ENCODE assay signal across 10 mouse cellular contexts in genomic region chr1:135380071-135380991, GRCm38 (mm10). TPM values are rescaled to one million over a fixed set of nuclear protein-coding genes. Genes with fewer than 3 reads are reported as not detected.
A peak's percentile ranks its signal among the peaks of the same experiment; 100 is the strongest.
DNase-seq lines count a peak whose midpoint lies in the region; ATAC-seq lines count a peak whose summit lies in the region.
"Had no signal": no experiment of that assay in that cellular context is flagged by ENCODE, and none has a peak within 500 bp of the region (broad histone marks: within the 10 kb centered on the region; RNA-seq: fewer than 3 reads in every experiment).

No protein-coding gene starts in this region.

- no peak for ATAC-seq in erythroid progenitor cell, adult 5-6 weeks (replicated peaks; ENCODE audit: low FRiP score, poor library complexity, severe bottlenecking)
- ATAC-seq: midbrain, embryonic 15.5 days had no signal

- DNase-seq in layer of hippocampus, adult 11-12 months (ENCODE audit: low spot score), result peak; percentile 76
- DNase-seq in layer of hippocampus, adult 9-10 months (ENCODE audit: low spot score), result no peak
- peak; percentile 68 for DNase-seq in cerebellum, adult 11-12 months
- peak; percentile 35 to 48 for DNase-seq in cerebellum, postnatal 10 days
- DNase-seq in layer of hippocampus, postnatal 36 days, result peak; percentile 52 to 58
- no peak for DNase-seq in kidney, adult 8-10 months
- DNase-seq in gastrocnemius, postnatal 4 days (ENCODE audit: low spot score in 2 of 2), result no peak
- DNase-seq: lung, adult 18-20 months had no signal

RNA-seq across cellular contexts. Expression of gene Shisa4, which starts 5.3 kb away (rescaled TPM):
- total RNA-seq in layer of hippocampus, postnatal 36 days (2021), result 100 to 1,000 TPM; 112 to 121 TPM
- total RNA-seq in erythroid progenitor cell, adult 5-6 weeks (2015; ENCODE audit: low replicate concordance), result not detected in 2 replicates
- total RNA-seq in erythroid progenitor cell, adult 5-6 weeks (2017; ENCODE audit: low replicate concordance), result not detected in 2 replicates
- total RNA-seq in gastrocnemius, postnatal 4 days (2021), result 100 to 1,000 TPM; 121 to 136 TPM

RNA-seq across cellular contexts. Expression of gene Ipo9, which starts 50.0 kb away (rescaled TPM):
- 100 to 1,000 TPM; 158 to 162 TPM for total RNA-seq in layer of hippocampus, postnatal 36 days (2021)
- 21.0 and 27.0 TPM in 2 replicates for total RNA-seq in erythroid progenitor cell, adult 5-6 weeks (2015; ENCODE audit: low replicate concordance)
- 38.0 and 62.0 TPM in 2 replicates for total RNA-seq in erythroid progenitor cell, adult 5-6 weeks (2017; ENCODE audit: low replicate concordance)
- total RNA-seq in gastrocnemius, postnatal 4 days (2021), result 10 to 100 TPM; 89.2 to 90.6 TPM

RNA-seq across cellular contexts. Expression of gene Lmod1, which starts 55.7 kb away (rescaled TPM):
- under 1 TPM; 0.70 to 0.91 TPM for total RNA-seq in layer of hippocampus, postnatal 36 days (2021)
- total RNA-seq in erythroid progenitor cell, adult 5-6 weeks (2015; ENCODE audit: low replicate concordance), result not detected in 2 replicates
- not detected in 2 replicates for total RNA-seq in erythroid progenitor cell, adult 5-6 weeks (2017; ENCODE audit: low replicate concordance)
- total RNA-seq in gastrocnemius, postnatal 4 days (2021), result 1 to 10 TPM; 3.1 to 4.1 TPM

Comparison
In these comparisons a context has a peak if more than half of its experiments do, and no peak if none do; other contexts are left out.
1. DNase-seq: peak in layer of hippocampus, adult 11-12 months (single experiment), cerebellum, adult 11-12 months (single experiment), cerebellum, postnatal 10 days (2 of 2) and layer of hippocampus, postnatal 36 days (2 of 2); none in layer of hippocampus, adult 9-10 months (single experiment), kidney, adult 8-10 months (0 of 2) and gastrocnemius, postnatal 4 days (0 of 2).
2. RNA of gene Shisa4, which starts 5.3 kb away (total RNA-seq): 121 to 136 TPM in gastrocnemius, postnatal 4 days and 112 to 121 TPM in layer of hippocampus, postnatal 36 days; not detected in erythroid progenitor cell, adult 5-6 weeks; every median in the first group is over 100 times any median in the second.